Mouse (Mus musculus) monocyte, adult 59 days (primary cell): ENCODE measurements around the gene Zfp715. TPM values are rescaled to one million over a fixed set of nuclear protein-coding genes. Genes with fewer than 3 reads are reported as not detected.

Experiments used
- total RNA-seq, 2 experiments: library from RNA; stranded (reverse); gene quantifications; one replicate each; pipeline ENCODE4 v1.2.4; 2023

Zfp715 gene
- total RNA-seq: 10 to 100 TPM; 19.0 to 21.5 TPM

DNA sequence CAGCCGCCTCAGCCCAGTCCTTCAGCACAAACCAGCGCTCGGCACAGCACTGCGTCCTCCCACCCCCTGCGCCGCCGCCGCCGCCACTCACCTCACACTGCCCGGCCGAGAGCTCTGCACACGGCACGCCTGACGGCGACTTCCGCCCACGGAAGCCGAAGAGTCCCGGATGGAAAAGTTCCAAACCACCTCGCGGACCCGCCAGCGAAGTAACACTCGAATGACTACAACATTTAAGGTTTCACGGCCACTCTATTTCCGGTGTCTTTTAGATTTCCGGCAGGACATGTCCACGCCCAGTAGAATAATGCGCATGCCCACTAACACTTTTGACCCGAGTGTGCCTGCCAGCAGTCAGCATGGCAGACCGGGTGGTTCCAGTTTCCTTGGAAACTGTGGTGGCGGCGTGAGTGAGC, at the start of gene Zfp715:
Zfp715 (minus strand) TSS at position 282 of the 416 bp plus-strand sequence.

DNA sequence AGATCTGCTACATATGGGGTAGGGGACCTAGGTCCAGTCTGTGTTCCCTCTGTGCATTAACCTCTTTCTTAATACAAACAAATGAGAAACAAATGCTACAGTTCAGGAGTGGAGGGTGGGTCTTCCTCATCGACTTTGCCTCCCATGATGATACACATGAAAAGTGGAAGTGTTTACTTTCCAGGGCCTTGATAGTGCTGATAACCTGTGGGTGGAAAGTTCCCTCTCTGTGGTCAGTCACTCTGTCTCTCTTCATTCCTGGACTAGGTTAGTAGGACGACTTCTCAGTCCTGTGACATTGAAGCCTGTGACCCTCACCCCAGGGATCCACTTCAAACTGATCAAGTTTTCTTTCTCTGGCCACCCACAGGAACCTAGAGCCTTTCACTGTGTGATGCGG, 38.1 kb upstream of the Zfp715 start, which contains the start of gene Siglecf:
Siglecf (plus strand) TSS at position 188 of the 400 bp plus-strand sequence.

Other genes with a start within 250 kb of the Zfp715 start
- gene Zfp936, start 199.1 kb downstream of the Zfp715 start, total RNA-seq: not detected
- gene Siglecf, start 38.0 kb upstream of the Zfp715 start, total RNA-seq: under 1 TPM in 1 of 2 experiments, not detected in 1; 0.55 TPM
- gene Siglecg, start 94.9 kb upstream of the Zfp715 start, total RNA-seq: 1 to 10 TPM; 8.9 to 9.6 TPM
- gene Lim2, start 114.4 kb upstream of the Zfp715 start, total RNA-seq: not detected
- under 1 TPM in 1 of 2 experiments, not detected in 1; 0.81 TPM for gene Nkg7, start 123.8 kb upstream of the Zfp715 start, total RNA-seq
- gene Cldnd2, start 127.5 kb upstream of the Zfp715 start, total RNA-seq: not detected
- 10 to 100 TPM; 70.6 to 73.5 TPM for gene Etfb, start 130.8 kb upstream of the Zfp715 start, total RNA-seq
- not detected for gene Gm45233, start 130.8 kb upstream of the Zfp715 start, total RNA-seq
- 1 to 10 TPM; 4.6 to 6.6 TPM for gene Vsig10l, start 149.9 kb upstream of the Zfp715 start, total RNA-seq
- gene Iglon5, start 176.8 kb upstream of the Zfp715 start, total RNA-seq: not detected
- gene 4931406B18Rik, start 192.6 kb upstream of the Zfp715 start, total RNA-seq: not detected
- gene Cd33, start 231.1 kb upstream of the Zfp715 start, total RNA-seq: 10 to 100 TPM; 61.6 to 75.0 TPM
- 10 to 100 TPM; 10.2 to 11.0 TPM for gene Zfp658, start 249.0 kb upstream of the Zfp715 start, total RNA-seq